In the genomic region with DNA sequence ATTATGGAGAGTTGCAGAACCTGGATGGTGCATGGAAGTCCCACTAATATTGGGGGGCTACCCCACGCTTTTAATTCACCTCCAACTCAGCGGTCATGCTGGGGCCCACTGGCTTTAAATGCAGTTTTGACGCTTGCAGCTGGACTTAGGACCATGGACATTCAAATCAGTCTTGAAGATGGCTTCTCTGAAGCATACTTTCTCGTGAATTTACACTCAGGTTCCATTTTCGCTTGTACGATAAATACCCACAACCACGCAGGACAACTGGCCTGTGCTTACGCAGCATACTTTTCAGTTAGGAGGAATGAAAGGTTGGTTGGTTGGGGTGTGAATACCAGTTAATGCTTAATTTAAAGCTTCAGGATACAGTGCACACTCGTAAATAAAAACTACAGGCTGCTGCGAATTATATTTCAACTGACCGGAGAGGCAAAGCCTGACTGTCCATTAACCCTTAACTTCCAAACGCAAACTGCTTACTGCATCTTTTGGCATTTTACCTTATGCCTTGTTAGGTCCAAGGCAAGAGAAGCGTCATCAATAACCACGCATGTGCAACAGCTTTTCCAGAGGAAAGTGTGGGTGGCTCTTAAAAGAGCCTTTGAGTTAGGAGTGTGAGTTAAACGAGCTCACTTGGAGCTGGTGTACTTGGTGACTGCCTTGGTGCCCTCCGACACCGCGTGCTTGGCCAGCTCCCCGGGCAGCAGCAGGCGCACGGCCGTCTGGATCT, we compare ENCODE assay signal across 8 mouse cellular contexts. TPM values are rescaled to one million over a fixed set of nuclear protein-coding genes. Genes with fewer than 3 reads are reported as not detected.
DNase-seq lines count a peak whose midpoint lies in the region; ATAC-seq and TF ChIP-seq lines count a peak whose summit lies in the region.

No protein-coding gene starts in this region.

- WGBS in forebrain, embryonic 16.5 days, result under 1% methylated on average over 22 of the region's 22 CpGs
- WGBS in liver, embryonic 11.5 days, result 2% methylated on average over 22 of the region's 22 CpGs

- H3K27me3 ChIP-seq in testis, adult 2 months (ENCODE audit: control insufficient read depth, insufficient read depth, low read length), result no peaks in the 10 kb centered on the region
- H3K27me3 ChIP-seq in forebrain, embryonic 16.5 days (replicated peaks; ENCODE audit: control insufficient read depth, insufficient read depth, low read length), result no peaks in the 10 kb centered on the region
- H3K27me3 ChIP-seq in liver, embryonic 11.5 days (replicated peaks; ENCODE audit: control insufficient read depth, insufficient read depth, low read length), result no peaks in the 10 kb centered on the region

- peaks cover 8% of the 10 kb centered on the region for H3K4me1 ChIP-seq in testis, adult 2 months (ENCODE audit: control insufficient read depth, insufficient read depth, low read length)
- H3K4me1 ChIP-seq in forebrain, embryonic 16.5 days (replicated peaks; ENCODE audit: control insufficient read depth, insufficient read depth, low read length), result peaks cover 23% of the 10 kb centered on the region
- peaks cover 10% of the 10 kb centered on the region for H3K4me1 ChIP-seq in liver, embryonic 11.5 days (replicated peaks; ENCODE audit: control insufficient read depth, insufficient read depth, low read length)

- no peak for TF ChIP-seq CTCF in testis, adult 2 months (IDR thresholded peaks at IDR 0.05; ENCODE audit: control insufficient read depth, insufficient read depth, insufficient replicate concordance, low read depth, low read length)

- no peaks in the 10 kb centered on the region for H3K36me3 ChIP-seq in testis, adult 2 months (ENCODE audit: control insufficient read depth, insufficient read depth, low read length)
- H3K36me3 ChIP-seq in forebrain, embryonic 16.5 days (ENCODE audit: control insufficient read depth, insufficient read depth), result no peaks in the 10 kb centered on the region
- no peaks in the 10 kb centered on the region for H3K36me3 ChIP-seq in liver, embryonic 11.5 days (ENCODE audit: control insufficient read depth, insufficient read depth, low read length)

- TF ChIP-seq POLR2A in testis, adult 2 months (IDR thresholded peaks at IDR 0.05; ENCODE audit: control insufficient read depth, low read depth, low read length), result no peak

- H3K4me2 ChIP-seq in forebrain, embryonic 16.5 days (ENCODE audit: low read length), result peak overlapping the region; percentile 70
- H3K4me2 ChIP-seq in liver, embryonic 11.5 days, result peak overlapping the region; percentile 74

- H3K9ac ChIP-seq in forebrain, embryonic 16.5 days (replicated peaks; ENCODE audit: low read depth, low read length), result peak overlapping the region; percentile 55
- peak overlapping the region; percentile 73 for H3K9ac ChIP-seq in liver, embryonic 11.5 days (ENCODE audit: low read depth, low read length)

- ATAC-seq in forebrain, embryonic 16.5 days, result no peak
- ATAC-seq in liver, embryonic 11.5 days (replicated peaks; ENCODE audit: low FRiP score), result no peak

- peak; percentile 5 to 37 for DNase-seq in cerebellum, postnatal 10 days
- DNase-seq in cerebellum, postnatal 25 days, result no peak
- DNase-seq in testis, postnatal 10 days (ENCODE audit: low spot score), result no peak
- peak; percentile 68 for DNase-seq in liver, embryonic 11.5 days (ENCODE audit: low spot score)
- DNase-seq in retina, postnatal 1 day, result peak; percentile 49
- no peak for DNase-seq in cerebellum, postnatal 4 days (ENCODE audit: low spot score in 2 of 2)

- peak overlapping the region; percentile 42; the same call in 1 of the 2 replicates for H3K4me3 ChIP-seq in testis, adult 2 months (ENCODE audit: control insufficient read depth, low read depth, low read length)
- H3K4me3 ChIP-seq in forebrain, embryonic 16.5 days (replicated peaks; ENCODE audit: low read length), result peak overlapping the region; percentile 42
- H3K4me3 ChIP-seq in liver, embryonic 11.5 days (ENCODE audit: low read depth, low read length), result peak overlapping the region; percentile 35

- peak overlapping the region; percentile 65 for H3K27ac ChIP-seq in testis, adult 2 months (ENCODE audit: control insufficient read depth, insufficient read depth, low read depth, low read length)
- peak overlapping the region; percentile 79 for H3K27ac ChIP-seq in forebrain, embryonic 16.5 days (ENCODE audit: low read length)
- peak overlapping the region; percentile 97 for H3K27ac ChIP-seq in liver, embryonic 11.5 days (ENCODE audit: low read depth, low read length)

- no peaks in the 10 kb centered on the region for H3K9me3 ChIP-seq in forebrain, embryonic 16.5 days (ENCODE audit: control insufficient read depth, low read length)
- no peaks in the 10 kb centered on the region for H3K9me3 ChIP-seq in liver, embryonic 11.5 days (ENCODE audit: control insufficient read depth, low read length)

RNA-seq across cellular contexts. Expression of a gene that starts 0.6 kb away (rescaled TPM):
- 3.2 and 3.6 TPM in 2 replicates for polyA plus RNA-seq in testis, adult 2 months (2012; rRNA removed)
- polyA plus RNA-seq in forebrain, embryonic 16.5 days (2015; fragmentation: Nextera tagmentation; extraction: Ambion mirVana), result 1.9 TPM in 1 of 2 replicates, not detected in the other
- 1.1 and 1.6 TPM in 2 replicates for polyA plus RNA-seq in liver, embryonic 11.5 days (2014; fragmentation: Nextera tagmentation; extraction: Ambion mirVana)

RNA-seq across cellular contexts. Expression of a gene that starts 0.9 kb away (rescaled TPM):
- polyA plus RNA-seq in testis, adult 2 months (2012; rRNA removed), result 2.0 and 6.1 TPM in 2 replicates
- polyA plus RNA-seq in forebrain, embryonic 16.5 days (2015; fragmentation: Nextera tagmentation; extraction: Ambion mirVana), result 12.5 and 20.8 TPM in 2 replicates
- polyA plus RNA-seq in liver, embryonic 11.5 days (2014; fragmentation: Nextera tagmentation; extraction: Ambion mirVana), result 6.2 and 10.1 TPM in 2 replicates

RNA-seq across cellular contexts. Expression of a gene that starts 2.2 kb away (rescaled TPM):
- 14.7 and 20.5 TPM in 2 replicates for polyA plus RNA-seq in testis, adult 2 months (2012; rRNA removed)
- 2.2 and 3.7 TPM in 2 replicates for polyA plus RNA-seq in forebrain, embryonic 16.5 days (2015; fragmentation: Nextera tagmentation; extraction: Ambion mirVana)
- polyA plus RNA-seq in liver, embryonic 11.5 days (2014; fragmentation: Nextera tagmentation; extraction: Ambion mirVana), result 4.5 and 6.5 TPM in 2 replicates

RNA-seq across cellular contexts. Expression of a gene that starts 6.5 kb away (rescaled TPM):
- polyA plus RNA-seq in testis, adult 2 months (2012; rRNA removed), result 6.1 and 6.2 TPM in 2 replicates
- 1.2 and 2.2 TPM in 2 replicates for polyA plus RNA-seq in forebrain, embryonic 16.5 days (2015; fragmentation: Nextera tagmentation; extraction: Ambion mirVana)
- 4.2 and 5.1 TPM in 2 replicates for polyA plus RNA-seq in liver, embryonic 11.5 days (2014; fragmentation: Nextera tagmentation; extraction: Ambion mirVana)

RNA-seq across cellular contexts. Expression of a gene that starts 17.4 kb away (rescaled TPM):
- 0.35 and 0.38 TPM in 2 replicates for polyA plus RNA-seq in testis, adult 2 months (2012; rRNA removed)
- polyA plus RNA-seq in forebrain, embryonic 16.5 days (2015; fragmentation: Nextera tagmentation; extraction: Ambion mirVana), result not detected in 2 replicates
- not detected in 2 replicates for polyA plus RNA-seq in liver, embryonic 11.5 days (2014; fragmentation: Nextera tagmentation; extraction: Ambion mirVana)

Comparison
In these comparisons a context has a peak if more than half of its experiments do, and no peak if none do; other contexts are left out.
1. DNase-seq: peak in cerebellum, postnatal 10 days (2 of 2), liver, embryonic 11.5 days (single experiment) and retina, postnatal 1 day (single experiment); none in cerebellum, postnatal 25 days (0 of 2), testis, postnatal 10 days (single experiment) and cerebellum, postnatal 4 days (0 of 2).
2. Peak in every context shown above with its lines, with median percentiles within 50 percentile points of each other: H3K27ac ChIP-seq and H3K4me3 ChIP-seq.